Mouse (Mus musculus) neutrophil, adult 5-6 weeks (primary cell): ENCODE measurements around the gene Snn. TPM values are rescaled to one million over a fixed set of nuclear protein-coding genes. Genes with fewer than 3 reads are reported as not detected.
"Not testable (repeated sequence)": the region's sequence is repeated elsewhere in the genome, so short reads cannot be mapped to it uniquely, and the experiment has no call there.

ENCODE experiments used
- ATAC-seq: fragments of 151-379, 151-347 bp; 2 replicates; pipeline ENCODE4 v1.8.0; 2017; ENCODE audit warnings: mild to moderate bottlenecking, moderate TSS enrichment; ENCODE audit not compliant: insufficient number of reproducible peaks, poor library complexity, low FRiP score, severe bottlenecking; ENCODE audit errors: extremely low read depth
- total RNA-seq: library from RNA; stranded (forward); fragments of 200-1000 nt; gene quantifications from 2 replicates; pipeline ENCODE4 v1.2.3, GENCODE M21; 2017

The Snn gene
- 214 and 226 TPM in 2 replicates for total RNA-seq

DNA sequence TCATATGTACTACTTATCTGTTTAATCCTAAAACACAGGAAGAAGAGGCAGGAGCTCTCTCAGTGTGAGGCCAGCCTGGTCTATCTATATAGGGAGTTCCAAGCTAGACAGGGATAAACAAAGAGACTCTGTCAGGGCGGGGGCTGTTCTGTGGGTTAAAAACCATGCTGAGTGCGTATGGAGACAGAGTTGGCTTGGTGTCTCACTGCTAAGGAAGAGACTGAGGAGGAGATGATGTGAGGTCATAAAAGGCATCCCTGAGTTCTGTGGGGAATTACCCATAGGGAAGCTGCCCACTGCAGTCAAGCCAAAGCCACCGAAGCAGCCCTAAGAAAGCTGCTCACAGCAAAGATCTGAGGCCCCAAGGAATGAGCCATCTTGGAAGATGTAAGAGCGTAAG, at the start of gene Snn:
Gene Snn, plus strand, starts transcription at position 301 of the 400 bp plus-strand sequence.
- no peak for ATAC-seq

DNA sequence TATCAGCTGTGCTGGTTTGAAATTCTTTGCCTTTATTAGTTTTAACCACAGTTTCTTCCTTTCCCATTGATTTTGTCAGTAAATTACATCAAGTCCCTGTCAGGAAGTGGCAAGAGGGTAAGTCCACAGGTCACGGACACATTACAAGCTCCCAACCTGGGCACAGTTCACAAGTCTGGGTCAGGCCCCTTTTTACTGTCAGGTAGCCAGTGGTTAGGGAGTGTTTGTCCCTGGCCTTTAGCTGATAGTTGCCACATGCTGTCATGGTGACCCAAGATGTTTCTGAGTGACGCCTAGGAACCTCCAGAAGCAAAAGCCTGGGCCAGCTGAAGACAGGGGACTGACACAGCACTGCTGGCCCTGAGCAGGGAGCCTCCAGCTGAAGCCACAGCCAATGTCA, 49.5 kb upstream of the Snn start:
- no peak for ATAC-seq

DNA sequence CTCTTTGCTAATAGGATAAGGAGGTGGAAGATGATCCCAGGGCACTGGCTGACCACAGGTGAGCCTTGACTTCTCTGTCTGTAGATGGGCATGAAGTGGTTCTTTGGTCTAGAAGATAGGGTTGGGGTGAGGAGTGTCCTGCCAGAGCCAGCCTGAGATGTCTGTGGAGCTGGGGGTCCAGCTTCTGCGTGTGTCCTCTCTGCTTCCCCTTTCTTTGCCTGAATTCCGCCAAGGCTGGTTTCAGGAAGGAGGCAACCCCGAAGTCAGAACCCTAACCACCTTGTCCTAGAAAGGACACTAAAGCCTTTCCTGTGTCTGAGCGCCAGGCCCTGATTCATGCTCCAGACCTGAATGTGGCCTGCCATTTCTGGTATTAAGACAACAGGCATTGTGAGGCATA, 48.8 kb upstream of the Snn start:
- ATAC-seq: no peak

DNA sequence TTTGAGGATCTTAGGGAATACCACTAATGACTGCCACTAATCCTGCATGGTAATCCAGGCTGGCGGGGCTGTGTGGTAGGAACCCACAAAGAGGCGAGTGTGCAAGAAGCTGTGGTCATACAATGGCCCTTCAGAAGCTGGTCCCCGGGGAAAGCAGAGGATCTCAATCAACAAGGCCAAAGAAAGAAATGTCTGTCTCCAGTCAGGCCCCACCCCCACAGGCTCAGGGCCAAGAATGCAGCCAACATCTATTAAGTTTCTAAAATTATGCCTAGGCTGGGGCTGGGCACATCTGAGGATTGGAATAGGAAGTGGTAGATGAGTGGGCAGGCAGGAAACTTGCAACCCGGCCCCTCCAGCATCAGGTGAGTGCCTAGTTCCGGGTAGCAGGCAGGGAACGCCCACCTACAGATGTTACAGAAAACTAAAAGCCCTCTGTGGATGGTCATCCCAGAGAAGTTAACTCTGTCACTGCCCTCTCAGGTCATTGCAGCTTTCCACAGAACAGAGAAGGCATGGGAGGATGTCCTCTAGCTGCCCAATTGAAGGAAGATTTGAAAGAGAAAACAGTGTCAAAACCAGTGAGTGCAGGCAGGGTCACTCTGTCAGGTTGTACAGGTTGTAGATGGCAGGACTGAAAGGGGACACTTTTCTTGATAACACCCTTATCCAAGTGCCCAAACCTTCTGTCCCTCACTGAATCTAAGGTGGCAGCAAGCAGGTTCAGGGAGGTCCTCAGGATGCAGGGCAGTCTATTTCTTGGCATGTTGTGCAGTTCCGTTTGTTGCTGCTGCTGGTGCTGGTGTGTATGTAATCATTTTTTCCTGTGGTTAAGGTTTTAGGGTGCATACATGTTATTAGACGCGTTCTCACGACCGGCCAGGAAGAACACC, 47.9 kb upstream of the Snn start:
- ATAC-seq: peak; percentile 76

DNA sequence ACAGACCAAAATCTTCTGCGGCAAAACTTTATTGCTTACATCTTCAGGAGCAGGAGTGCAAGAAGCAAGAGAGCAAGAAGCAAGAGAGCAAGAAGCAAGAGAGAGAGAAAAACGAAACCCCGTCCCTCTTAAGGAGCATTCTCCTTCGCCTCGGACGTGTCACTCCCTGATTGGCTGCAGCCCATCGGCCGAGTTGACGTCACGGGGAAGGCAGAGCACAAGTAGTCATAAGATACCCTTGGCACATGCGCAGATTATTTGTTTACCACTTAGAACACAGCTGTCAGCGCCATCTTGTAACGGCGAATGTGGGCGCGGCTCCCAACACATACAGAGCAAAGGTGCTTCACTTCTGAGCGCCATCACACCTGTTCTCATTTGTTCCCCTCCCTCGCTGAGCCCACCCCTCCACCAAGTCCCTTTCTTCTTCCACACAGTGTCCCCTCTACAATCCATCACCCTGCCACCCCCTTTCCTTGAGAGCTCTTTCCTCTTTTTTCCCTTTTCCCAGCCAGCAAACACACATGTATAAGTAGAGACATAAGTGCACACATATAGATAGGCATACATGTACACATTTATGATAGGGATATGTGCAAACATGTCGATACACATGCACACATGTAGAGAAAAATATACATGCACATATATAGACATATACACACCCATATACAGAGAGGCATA, 47.1 kb upstream of the Snn start:
- ATAC-seq: not testable (repeated sequence)

DNA sequence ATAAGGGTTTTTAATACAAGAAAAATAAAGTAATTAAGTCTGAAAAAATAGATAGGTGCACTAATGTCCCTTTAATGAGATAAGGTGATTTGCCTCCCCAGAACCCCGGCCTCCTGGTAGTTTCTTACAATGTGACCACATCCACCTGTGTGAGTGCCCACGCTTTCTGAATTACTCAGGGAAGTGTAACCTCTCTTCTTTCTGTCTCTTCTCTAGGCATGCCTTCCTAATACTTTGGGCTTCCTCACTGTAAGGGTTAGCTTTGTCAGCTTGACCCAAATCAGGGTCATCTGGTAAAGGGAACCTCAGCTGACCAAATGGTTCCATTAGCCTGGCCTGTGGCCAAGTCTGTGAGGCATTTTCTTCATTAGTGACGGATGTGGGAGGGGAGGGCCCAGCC, 46.3 kb upstream of the Snn start:
- ATAC-seq: no peak

DNA sequence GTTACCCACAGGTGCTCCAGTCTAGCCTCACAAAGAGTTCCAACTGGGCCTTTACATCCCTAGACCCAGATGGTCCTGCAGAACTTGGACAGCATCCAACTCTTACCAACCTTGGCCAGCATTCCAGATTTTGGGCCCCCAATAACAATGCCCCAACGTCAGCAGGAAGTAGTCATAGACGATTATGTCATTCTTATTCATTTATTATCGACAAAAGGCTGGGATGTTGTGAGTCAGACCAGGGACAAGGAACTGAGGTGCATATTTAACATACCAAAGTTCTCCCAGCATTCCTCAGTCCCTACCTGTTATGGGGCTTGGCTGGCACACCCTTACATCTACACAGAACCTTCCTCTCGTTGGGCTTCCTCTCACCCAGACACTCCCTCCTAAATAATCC, 44.4 kb upstream of the Snn start:
- no peak for ATAC-seq

DNA sequence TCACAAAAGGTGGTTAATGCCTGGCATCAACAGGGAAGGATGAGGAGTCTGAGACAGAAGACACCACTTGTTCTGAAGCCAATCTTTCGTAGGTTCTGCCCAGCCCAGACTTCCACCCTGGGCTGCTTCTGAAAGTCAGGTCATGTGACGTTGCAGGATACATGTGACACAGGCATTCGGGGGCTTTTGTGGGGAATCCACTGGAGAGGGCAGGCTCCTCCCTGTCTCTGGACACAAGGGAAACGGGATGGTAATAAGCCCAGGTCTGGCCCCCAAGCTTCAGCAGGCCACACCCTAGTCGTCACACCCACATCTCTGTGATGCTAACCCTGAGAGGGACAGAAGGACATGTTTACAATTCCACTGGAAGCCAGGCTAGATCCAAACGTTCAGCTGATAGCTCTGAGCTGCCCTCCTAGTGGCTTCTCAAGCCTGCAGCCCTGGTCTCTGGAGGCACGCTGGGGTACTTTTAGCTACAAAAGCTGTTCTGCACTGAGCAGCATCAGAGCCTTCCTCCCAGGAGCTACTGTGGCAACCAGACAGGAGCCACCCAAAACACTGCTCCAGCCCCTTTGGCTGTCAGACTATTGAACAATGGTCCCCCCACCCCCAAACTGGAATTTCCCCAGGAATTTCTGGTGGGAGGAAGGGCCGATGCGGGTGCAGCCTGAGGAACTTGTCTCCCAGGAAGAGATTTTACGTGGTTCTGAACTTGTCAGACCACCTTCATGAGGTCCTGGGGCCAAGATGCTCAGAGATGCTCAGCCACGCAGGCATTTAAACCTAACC, 42.7 kb upstream of the Snn start:
- ATAC-seq: no peak

DNA sequence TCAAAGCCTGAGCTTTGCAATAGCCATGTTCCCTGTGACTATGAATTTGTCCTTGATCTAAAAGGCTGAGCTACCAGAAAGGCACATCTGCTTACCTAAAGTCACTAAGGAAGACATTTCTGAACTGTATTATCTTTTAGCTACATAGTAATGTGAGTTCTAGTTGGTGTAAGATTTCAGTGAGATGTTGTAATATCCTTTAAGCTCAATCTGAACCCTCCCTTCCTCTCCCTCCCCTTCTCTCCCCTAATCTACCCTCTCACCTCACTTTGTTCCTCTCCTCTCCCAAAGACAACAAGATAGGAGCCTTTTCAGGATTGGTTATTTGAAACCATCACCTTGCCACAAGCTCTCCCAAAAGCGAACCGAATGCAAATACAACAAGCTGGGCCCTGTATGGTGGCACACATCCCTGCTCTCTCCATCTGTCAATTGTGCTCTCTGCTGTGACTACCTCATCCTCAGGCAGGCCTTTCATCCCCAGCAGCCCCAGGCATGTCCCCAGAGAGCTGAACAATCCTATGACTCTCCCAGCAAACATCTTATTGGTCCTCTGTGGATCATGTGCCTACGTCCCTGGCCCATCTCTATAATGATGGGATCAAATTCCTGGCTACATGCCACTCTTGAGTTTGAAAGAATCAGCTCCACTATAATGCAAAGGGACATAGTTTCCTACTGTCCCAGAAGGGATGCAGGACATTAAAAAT, 39.2 kb upstream of the Snn start:
- ATAC-seq: no peak

DNA sequence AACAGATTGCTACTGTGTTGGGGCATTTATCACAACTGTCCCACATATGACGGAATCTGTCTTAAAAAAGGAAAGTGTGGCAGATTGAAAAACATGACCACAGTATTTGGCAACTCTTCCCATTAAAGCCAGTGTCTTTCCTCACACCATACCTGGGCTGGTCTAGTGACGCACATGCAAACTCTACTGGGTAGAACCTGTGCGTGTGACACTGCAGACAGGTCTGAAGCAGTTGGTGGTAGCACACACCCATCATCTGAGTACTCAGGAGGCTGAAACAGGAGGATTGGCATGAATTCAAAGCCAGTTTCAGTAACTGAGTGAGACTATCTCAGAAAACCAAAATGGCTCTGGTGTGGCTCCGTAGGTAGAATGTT, 38.6 kb upstream of the Snn start:
- peak; percentile 87 for ATAC-seq

DNA sequence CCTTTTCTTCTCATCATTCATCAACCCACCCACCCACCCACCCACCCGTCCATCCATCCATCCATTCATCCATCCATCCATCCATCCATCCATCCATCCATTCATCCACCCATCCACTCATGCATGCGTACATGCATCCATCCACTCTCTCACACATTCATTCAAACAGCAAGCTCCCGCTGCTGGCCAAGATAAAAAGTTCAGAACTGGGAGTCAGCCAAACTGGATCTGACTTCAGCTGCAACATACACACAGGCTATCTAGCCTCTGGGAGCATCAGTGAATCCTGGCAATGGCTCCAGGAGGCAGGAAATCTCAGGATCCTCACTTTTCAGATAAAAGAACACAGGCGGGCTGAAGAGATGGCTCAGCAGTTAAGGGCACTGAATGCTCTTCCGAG, 37.1 kb upstream of the Snn start:
- ATAC-seq: no peak

DNA sequence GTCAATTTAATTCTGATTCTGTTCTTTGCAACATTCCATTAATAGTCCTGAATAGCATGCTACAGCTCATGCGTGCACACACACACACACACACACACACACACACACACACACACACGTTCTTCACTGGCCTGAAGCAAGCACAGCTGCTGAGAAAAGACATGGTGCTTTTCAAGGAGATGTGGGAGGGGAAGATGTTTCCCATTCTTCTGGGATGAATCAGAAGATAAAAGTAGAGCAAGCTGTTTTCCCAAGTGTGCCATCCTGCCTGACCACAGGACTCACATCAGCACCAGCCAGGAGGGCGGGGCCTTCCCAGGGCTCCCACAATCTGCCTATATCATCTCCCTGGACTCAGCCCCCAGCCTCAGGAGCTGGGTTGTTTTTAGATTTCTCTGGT, 35.9 kb upstream of the Snn start:
- ATAC-seq: no peak

DNA sequence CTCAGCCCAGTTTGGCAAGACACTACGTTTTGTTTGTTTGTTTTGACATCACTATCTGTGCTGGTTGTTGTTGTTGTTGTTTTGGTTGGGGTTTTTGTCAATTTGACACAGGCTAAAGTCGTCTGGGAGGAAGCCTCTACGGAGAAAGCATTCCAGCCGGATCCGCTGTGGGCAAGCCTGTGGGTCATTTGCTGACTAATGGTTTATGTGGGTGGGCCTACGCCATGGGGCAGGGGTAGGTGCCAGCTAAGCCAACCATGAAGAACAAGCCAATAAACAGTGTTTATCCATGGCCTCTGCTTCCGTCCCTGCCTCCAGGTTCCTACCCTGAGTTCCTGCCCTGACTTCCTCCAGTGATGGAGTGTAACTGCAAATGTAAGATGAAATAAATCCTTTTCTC, 32.5 kb upstream of the Snn start:
- ATAC-seq: no peak

DNA sequence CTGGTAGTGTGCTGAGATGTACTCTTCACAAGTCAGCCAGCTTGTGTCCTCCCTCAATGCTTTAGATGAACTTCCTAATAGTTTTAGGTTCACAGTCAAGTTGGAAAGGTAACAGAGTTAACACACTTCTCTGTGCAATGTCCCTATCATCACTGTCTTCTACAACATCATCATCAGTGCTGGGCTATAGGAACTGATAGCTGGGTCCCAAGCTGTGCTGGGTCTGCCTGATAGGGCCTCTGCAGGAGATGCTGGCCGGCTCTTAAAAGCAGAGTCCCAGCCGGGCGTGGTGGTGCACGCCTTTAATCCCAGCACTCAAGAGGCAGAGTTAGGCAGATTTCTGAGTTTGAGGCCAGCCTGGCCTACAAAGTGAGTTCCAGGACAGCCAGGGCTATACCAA, 29.9 kb upstream of the Snn start:
- ATAC-seq: no peak

DNA sequence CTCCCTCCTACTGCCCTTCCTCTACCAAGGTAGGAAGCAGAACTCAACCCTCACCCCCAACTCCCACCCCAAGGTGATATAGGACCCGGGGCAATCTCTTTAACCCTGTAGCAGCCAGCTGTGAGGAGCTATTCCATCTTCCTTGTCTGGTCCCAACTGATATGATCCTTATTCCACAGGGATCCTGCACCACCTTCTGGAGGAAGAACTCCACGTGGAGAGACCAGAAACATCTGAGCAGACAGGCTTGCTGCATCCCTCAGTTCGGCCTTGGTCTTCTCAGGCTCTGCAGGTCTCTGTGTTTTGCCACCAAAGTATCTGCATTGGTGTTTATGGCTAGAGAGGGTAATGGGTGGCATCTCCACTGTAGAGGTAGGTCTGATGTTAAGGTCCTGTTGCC, 29.4 kb upstream of the Snn start:
- no peak for ATAC-seq

DNA sequence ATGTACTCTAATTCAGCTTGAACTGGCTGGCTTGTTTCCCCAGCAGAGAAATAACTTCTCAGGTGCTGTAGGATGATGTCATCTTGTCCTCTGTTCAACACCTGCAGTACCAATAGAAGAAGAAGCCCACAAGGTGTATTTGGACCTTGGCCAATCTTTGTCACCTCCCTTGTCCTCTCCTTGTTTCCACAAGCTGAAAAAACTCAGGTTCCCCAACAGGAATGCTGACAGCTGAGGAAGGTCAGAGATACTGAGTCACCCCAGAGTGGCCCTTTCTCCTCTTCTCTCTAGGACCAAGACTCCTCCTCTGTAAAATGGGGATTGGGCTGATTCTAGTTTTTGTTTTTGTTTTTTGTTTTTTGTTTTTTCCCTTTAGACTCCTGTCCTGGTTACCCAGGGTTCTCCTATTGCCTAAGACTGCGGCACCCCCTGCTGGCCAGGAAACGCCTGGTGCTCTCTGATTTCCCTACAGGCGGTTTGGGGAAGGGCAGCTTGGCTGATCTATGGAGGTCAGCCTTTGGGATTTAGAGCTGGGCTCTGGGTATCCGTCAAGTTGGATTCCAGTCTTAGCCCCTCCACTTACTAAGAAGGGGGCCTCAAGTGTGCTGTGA, 26.4 kb upstream of the Snn start:
- ATAC-seq: peak; percentile 93

DNA sequence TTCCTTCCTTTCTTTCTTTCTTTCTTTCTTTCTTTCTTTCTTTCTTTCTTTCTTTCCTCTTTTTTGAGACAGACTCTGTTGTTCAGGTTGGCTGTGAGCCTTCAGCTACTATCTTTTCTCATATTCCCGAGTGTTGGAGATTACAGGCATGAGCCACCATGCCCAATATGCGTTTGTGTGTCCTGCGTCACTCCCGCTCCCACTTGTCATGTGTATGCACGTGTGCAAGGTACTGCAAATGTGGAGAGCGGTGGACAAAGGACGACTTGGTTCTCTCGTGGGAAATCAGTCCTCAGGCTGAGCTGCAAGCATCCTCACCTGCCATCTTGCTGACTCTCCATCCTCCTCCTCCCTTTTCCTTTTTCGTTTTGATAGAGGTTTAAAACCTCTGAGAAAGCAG, 25.5 kb upstream of the Snn start:
- no peak for ATAC-seq

DNA sequence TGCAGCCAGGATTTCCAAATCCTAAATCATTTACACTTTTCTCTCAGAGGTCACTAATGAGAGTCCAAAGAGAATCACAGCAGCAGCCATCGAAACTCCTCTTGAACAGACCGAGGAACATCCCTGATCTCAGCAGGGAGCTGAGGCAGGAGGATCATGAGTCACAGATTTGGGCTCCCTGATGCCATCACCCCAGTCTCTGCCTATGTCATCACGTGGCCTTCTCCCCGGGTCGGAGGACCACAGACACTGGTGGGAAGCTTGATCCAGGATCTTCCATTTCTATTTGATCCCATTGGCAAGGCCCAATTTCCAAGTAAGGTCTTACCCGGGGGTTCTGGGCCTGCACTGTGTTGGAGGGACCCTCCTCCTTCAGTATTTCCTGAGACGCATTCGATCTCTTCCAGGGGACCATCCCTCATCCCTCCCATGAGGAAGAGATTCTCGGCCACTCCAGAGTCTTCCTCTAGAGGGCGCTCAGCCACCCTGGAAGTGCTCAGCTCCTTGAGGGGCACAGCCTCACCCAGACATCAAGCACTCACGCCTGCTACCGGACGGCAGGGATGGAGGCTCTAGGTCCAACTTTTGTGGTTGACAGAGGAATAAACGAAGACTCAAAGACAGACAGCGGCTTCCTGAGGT, 24.8 kb upstream of the Snn start:
- peak; percentile 57; the same call in 1 of the 2 replicates for ATAC-seq
